7 mouse cellular contexts compared by ENCODE assay signal in the genomic region with DNA sequence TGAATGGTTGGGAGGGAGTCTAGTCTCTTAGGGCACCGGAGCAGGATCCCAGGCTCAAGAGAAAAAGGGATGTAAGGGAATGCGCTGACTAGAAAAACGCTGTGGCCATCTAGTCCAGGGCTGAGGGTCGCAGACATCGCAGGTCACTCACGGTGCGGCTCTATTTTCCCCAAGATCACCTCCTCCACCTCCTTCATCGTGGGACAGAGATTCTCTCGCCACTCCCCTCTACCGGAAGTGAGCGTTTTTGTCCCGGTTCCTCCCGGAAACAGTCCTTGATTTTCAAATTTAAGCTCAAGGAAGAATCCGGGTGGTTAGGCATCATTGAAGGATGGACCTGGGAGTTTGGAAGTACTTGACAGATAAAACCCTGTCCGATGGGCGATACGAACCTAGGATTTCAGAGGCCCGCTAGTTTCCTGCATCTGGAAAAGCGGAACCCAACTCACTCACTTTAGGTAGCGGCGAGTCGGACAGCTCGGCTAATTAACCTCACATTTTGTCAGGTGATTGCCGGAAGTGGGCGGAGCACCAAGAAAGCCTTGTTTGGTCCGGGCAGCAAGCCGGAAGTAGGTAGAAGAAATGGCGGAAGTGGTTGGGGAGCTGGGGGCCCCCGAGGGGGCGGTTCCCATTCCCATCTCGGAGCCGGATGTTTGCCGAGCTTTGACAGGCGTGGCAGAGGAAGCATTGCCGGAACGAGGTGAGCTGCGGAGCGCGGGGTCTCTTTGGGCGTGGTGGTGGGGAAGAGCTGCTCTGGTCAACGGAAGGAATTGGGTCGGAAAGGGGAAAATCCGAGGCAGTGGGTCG. TPM values are rescaled to one million over a fixed set of nuclear protein-coding genes. Genes with fewer than 3 reads are reported as not detected.
DNase-seq lines count a peak whose midpoint lies in the region; ATAC-seq lines count a peak whose summit lies in the region.

Gene Zfp408 (minus strand): TSS at position 239 of the 807 bp plus-strand sequence.
Gene Arhgap1 (plus strand): TSS at position 308 of the 807 bp plus-strand sequence.

- no peaks in the 10 kb centered on the region for H3K9me3 ChIP-seq in embryonic facial prominence, embryonic 11.5 days (replicated peaks; ENCODE audit: control insufficient read depth, low read length)
- H3K9me3 ChIP-seq in limb, embryonic 10.5 days (replicated peaks), result no peaks in the 10 kb centered on the region
- no peaks in the 10 kb centered on the region for H3K9me3 ChIP-seq in midbrain, embryonic 13.5 days

- H3K36me3 ChIP-seq in embryonic facial prominence, embryonic 11.5 days (replicated peaks; ENCODE audit: control insufficient read depth, insufficient read depth, low read depth, low read length), result peaks cover 22% of the 10 kb centered on the region
- peaks cover 63% of the 10 kb centered on the region for H3K36me3 ChIP-seq in limb, embryonic 10.5 days
- peaks cover 48% of the 10 kb centered on the region for H3K36me3 ChIP-seq in midbrain, embryonic 13.5 days

- H3K4me1 ChIP-seq in embryonic facial prominence, embryonic 11.5 days (ENCODE audit: control insufficient read depth, insufficient read depth, low read length), result no peaks in the 10 kb centered on the region
- peaks cover 18% of the 10 kb centered on the region for H3K4me1 ChIP-seq in limb, embryonic 10.5 days
- peaks cover 33% of the 10 kb centered on the region for H3K4me1 ChIP-seq in midbrain, embryonic 13.5 days (replicated peaks)

- H3K9ac ChIP-seq in embryonic facial prominence, embryonic 11.5 days (replicated peaks; ENCODE audit: low read length), result peak within 1 kb of the TSS; percentile 89
- H3K9ac ChIP-seq in midbrain, embryonic 13.5 days (replicated peaks), result peak within 1 kb of the TSS; percentile 94

- peak within 1 kb of the TSS; percentile 85 for H3K4me3 ChIP-seq in embryonic facial prominence, embryonic 11.5 days (ENCODE audit: low read depth, low read length)
- peak within 1 kb of the TSS; percentile 98 for H3K4me3 ChIP-seq in limb, embryonic 10.5 days
- peak within 1 kb of the TSS; percentile 91 for H3K4me3 ChIP-seq in midbrain, embryonic 13.5 days (replicated peaks)

- under 1% methylated on average over 44 of the region's 44 CpGs for WGBS in embryonic facial prominence, embryonic 11.5 days
- WGBS in limb, embryonic 10.5 days, result under 1% methylated on average over 44 of the region's 44 CpGs
- under 1% methylated on average over 44 of the region's 44 CpGs for WGBS in midbrain, embryonic 13.5 days

- DNase-seq in adrenal gland, postnatal 14 days, result peak; percentile 98
- peak; percentile 98 for DNase-seq in embryonic facial prominence, embryonic 11.5 days (ENCODE audit: low spot score)
- DNase-seq in kidney, adult 11 months, result peak; percentile 96
- DNase-seq in limb, embryonic 10.5 days (ENCODE audit: low spot score), result peak; percentile 99
- DNase-seq in spleen, adult 12 weeks (ENCODE audit: low spot score), result peak; percentile 93

- peak; percentile 93 for ATAC-seq in embryonic facial prominence, embryonic 11.5 days (replicated peaks; ENCODE audit: insufficient number of reproducible peaks, low FRiP score, low TSS enrichment, low read depth)
- ATAC-seq in granulocyte monocyte progenitor cell, adult 5-6 weeks (replicated peaks; ENCODE audit: poor library complexity, severe bottlenecking), result peak; percentile 84
- ATAC-seq in midbrain, embryonic 13.5 days, result peak; percentile 95

- H3K27ac ChIP-seq in embryonic facial prominence, embryonic 11.5 days (replicated peaks; ENCODE audit: low read depth, low read length), result peak within 1 kb of the TSS; percentile 56; the same call in 1 of the 2 replicates
- H3K27ac ChIP-seq in limb, embryonic 10.5 days, result peak within 1 kb of the TSS; percentile 94
- peak within 1 kb of the TSS; percentile 85 for H3K27ac ChIP-seq in midbrain, embryonic 13.5 days

- H3K4me2 ChIP-seq in embryonic facial prominence, embryonic 11.5 days (ENCODE audit: low read depth, low read length), result peak within 1 kb of the TSS; percentile 90
- peak within 1 kb of the TSS; percentile 100 for H3K4me2 ChIP-seq in midbrain, embryonic 13.5 days (replicated peaks)

- H3K27me3 ChIP-seq in embryonic facial prominence, embryonic 11.5 days (ENCODE audit: control insufficient read depth, insufficient read depth, low read length), result no peaks in the 10 kb centered on the region
- no peaks in the 10 kb centered on the region for H3K27me3 ChIP-seq in limb, embryonic 10.5 days (ENCODE audit: low read depth, poor library complexity, severe bottlenecking)
- no peaks in the 10 kb centered on the region for H3K27me3 ChIP-seq in midbrain, embryonic 13.5 days

RNA-seq across cellular contexts. Expression of gene Zfp408, which starts in this region (rescaled TPM):
- 11.6 and 15.1 TPM in 2 replicates for total RNA-seq in adrenal gland, postnatal 14 days (2021)
- 3.9 and 7.3 TPM in 2 replicates for polyA plus RNA-seq in embryonic facial prominence, embryonic 11.5 days (2014; fragmentation: Nextera tagmentation; extraction: Ambion mirVana)
- total RNA-seq in granulocyte monocyte progenitor cell, adult 5-6 weeks (2014; fragmentation: Nextera tagmentation), result 7.0 and 10.3 TPM in 2 replicates
- total RNA-seq in granulocyte monocyte progenitor cell, adult 5-6 weeks (2017), result 5.8 and 8.7 TPM in 2 replicates
- 11.3 and 12.8 TPM in 2 replicates for polyA plus RNA-seq in limb, embryonic 10.5 days (2016; fragmentation: Nextera tagmentation; extraction: Ambion mirVana)
- 14.0 and 14.6 TPM in 2 replicates for polyA plus RNA-seq in midbrain, embryonic 13.5 days (2015; fragmentation: Nextera tagmentation; extraction: Ambion mirVana)

RNA-seq across cellular contexts. Expression of gene Arhgap1, which starts in this region (rescaled TPM):
- total RNA-seq in adrenal gland, postnatal 14 days (2021), result 56.0 and 63.6 TPM in 2 replicates
- 73.7 and 83.2 TPM in 2 replicates for polyA plus RNA-seq in embryonic facial prominence, embryonic 11.5 days (2014; fragmentation: Nextera tagmentation; extraction: Ambion mirVana)
- total RNA-seq in granulocyte monocyte progenitor cell, adult 5-6 weeks (2014; fragmentation: Nextera tagmentation), result 66.5 and 81.6 TPM in 2 replicates
- total RNA-seq in granulocyte monocyte progenitor cell, adult 5-6 weeks (2017), result 33.2 and 40.2 TPM in 2 replicates
- 72.1 and 75.0 TPM in 2 replicates for polyA plus RNA-seq in limb, embryonic 10.5 days (2016; fragmentation: Nextera tagmentation; extraction: Ambion mirVana)
- polyA plus RNA-seq in midbrain, embryonic 13.5 days (2015; fragmentation: Nextera tagmentation; extraction: Ambion mirVana), result 89.0 and 90.4 TPM in 2 replicates

Comparison
In these comparisons a context has a peak if more than half of its experiments do, and no peak if none do; other contexts are left out.
1. Peak in every context shown above with its lines: DNase-seq, ATAC-seq, H3K4me3 ChIP-seq and H3K27ac ChIP-seq.